Mouse (Mus musculus): ENCODE results near the gene Trpc6.

- no peak for TF ChIP-seq CTCF (IDR thresholded peaks at IDR 0.05; ENCODE audit: low read depth, low read length)
- no peak for TF ChIP-seq POLR2A (IDR thresholded peaks at IDR 0.05; ENCODE audit: extremely low read depth, insufficient read depth, low read length)
These were observed 90.4 kb downstream of the Trpc6 start for GRCm38 (mm10) chr9:8634344-8634743.
